Mouse (Mus musculus) embryonic stem cell, embryonic (primary cell): ENCODE data around the gene Gm49510.

ENCODE experiments used
- CTCF ChIA-PET, 4 experiments: fragments of 300-600 bp in 2 of 4; fragments of 350-600 bp in 2 of 4; sonication (Branson Sonifier 250); formaldehyde crosslinking; loops; one replicate each; lab custom pipeline; 2022; ENCODE audit warnings: inconsistent platforms in 2 of 4; lab: Charles Lee
- POLR2A ChIA-PET, 4 experiments: fragments of 300-600 bp in 2 of 4; fragments of 350-600 bp in 2 of 4; sonication (Branson Sonifier 250); formaldehyde crosslinking; loops; one replicate each; lab custom pipeline; 2022; ENCODE audit warnings: antibody characterized with exemption in 4 of 4, inconsistent platforms in 1 of 4; lab: Charles Lee

Gm49510 gene

DNA sequence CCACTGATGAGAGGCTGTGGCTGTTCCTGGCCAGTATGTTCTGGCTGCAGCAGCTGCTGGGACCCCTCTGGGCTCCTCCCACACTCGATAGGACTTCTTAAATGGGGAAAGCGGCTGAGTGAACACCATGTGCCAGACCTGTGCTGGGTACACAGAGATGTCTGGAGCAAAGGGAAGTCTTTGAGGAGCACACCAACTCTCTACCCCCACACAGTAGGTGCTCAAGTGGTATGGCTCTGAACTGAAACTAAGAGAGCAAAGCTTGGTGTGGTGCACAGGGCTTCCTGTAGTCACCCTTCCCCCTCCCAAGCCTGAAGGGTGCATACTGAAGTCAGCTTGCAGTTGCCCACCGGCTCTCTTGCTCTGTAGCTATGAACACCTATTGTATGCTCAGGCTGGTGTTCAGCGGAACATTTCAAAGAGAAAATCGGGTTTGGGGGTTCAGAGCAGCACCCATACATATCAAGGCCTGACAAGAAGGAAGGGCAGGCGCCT is 913 bp upstream of the Gm49510 start:
- POLR2A ChIA-PET, result interaction anchor here (0.6 to 13.5 kb wide), 22 partner anchors 9 to 492 kb away, joined by 3 to 130 read pairs (median 5); partner anchors contain the start of genes Gga1 (in 2 of the 4), Pdxp (in 2 of the 4) and Mpst (in 1 of the 4)
- CTCF ChIA-PET, result interaction anchor here in 3 of 4 experiments (0.9 to 7.2 kb wide), 7 partner anchors 8 to 17 kb away, joined by 3 to 129 read pairs (median 3); partner anchors contain the start of gene Pdxp (in 2 of the 3)

DNA sequence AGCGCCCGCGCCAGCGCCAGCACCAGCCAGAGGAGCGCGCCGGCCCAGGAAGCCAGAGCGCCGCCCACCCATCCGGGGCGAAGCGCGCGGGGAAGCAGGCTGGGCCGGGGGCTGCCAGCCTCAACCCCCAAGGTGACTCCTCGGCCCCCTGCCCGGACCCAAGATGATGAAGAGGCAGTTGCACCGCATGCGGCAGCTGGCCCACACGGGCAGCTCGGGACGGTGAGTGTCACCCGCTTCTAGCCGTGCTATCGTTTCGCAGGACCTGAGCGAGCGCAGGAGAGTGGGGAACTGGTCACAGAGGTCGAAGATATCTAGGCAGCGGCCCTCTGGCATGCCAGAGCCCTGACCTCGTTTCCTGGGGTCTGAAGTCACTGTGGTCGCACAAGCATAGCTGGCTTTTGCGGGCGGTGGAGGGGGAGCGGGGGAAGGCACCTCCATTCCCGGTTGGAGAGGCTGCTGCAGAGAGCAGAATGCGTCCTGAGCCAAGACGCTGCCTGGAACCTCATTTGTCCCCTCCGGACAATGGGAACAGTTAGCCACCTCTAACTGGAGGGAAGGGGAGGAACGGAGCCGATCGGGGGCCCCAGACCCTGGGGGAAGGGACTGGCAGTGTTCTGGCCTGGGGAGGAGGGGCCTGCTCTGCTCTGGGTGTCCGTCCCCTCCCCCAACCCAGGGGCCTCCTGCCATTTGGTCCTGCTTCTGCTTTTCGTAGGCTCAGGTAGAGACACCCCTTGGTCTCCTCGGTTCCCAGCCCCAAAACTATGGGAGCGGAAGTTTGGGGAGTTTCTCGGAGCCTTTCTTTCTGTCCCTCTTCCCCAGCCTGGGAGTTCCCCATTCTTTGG is 495 bp downstream of the Gm49510 start, which contains the start of gene Sh3bp1:
Gene Sh3bp1 (plus strand): TSS at position 29 of the 845 bp plus-strand sequence.
- ChIA-PET CTCF (interaction anchor here in 3 of 4 experiments (0.6 to 7.2 kb wide), 11 partner anchors 12 to 227 kb away, joined by 3 to 129 read pairs (median 8); partner anchors contain the start of genes Pdxp (in 2 of the 3) and Gga1 (in 1 of the 3)), POLR2A (interaction anchor here in 3 of 4 experiments (0.6 to 13.5 kb wide), 18 partner anchors 8 to 537 kb away, joined by 3 to 130 read pairs (median 3); partner anchors contain the start of genes Gga1 (in 2 of the 3), Pdxp (in 2 of the 3) and Nol12 (in 1 of the 3))

DNA sequence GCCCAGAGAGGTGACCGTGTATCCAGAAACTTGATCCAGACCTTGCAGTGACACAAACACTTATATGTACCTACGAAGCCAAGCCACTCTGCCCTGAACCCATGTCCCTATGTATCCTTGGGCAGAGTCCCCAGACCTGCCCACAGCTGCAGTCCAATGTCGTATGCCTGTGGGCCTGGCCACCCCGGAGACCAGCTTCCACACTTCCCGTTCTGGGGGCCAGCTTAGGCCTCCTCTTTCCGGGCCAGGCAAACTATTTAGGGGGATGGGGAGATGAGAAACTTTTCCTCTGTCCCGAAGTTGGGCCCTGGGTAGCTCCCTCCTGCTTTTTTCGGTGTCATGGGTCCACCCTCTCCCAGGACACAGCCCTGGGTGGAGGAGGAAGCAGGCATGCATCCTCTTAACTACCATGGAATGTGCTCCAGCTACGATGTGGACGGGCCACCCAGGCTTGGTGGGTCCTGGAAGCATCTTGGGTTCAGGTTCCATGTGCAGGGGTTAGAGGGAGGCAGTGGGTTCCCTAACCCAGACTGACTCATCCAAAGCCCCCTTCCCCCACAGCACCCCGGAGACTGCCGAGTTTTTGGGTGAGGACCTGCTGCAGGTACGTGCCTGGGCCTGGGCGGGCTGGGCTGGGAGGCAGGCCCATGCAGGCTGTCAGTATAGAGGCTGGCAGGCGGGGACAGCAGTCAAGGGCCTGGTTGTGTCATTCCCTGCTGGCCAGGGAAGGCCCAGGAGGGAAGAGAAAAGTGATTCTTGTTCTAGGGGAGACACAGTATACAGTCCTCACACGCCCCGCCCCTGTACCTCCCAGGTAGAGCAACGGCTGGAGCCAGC is 1.3 kb downstream of the Gm49510 start:
- CTCF ChIA-PET, result interaction anchor here (0.5 to 7.2 kb wide), 23 partner anchors 8 to 282 kb away, joined by 3 to 129 read pairs (median 4); partner anchors contain the start of genes Pdxp (in 2 of the 4), Gga1 (in 1 of the 4), Lgals2 (in 1 of the 4) and Nol12 (in 1 of the 4)
- POLR2A ChIA-PET, result interaction anchor here in 3 of 4 experiments (0.7 to 13.5 kb wide), 22 partner anchors 9 to 536 kb away, joined by 3 to 130 read pairs (median 4); partner anchors contain the start of genes Gga1 (in 2 of the 3), Pdxp (in 2 of the 3) and Nol12 (in 1 of the 3)

DNA sequence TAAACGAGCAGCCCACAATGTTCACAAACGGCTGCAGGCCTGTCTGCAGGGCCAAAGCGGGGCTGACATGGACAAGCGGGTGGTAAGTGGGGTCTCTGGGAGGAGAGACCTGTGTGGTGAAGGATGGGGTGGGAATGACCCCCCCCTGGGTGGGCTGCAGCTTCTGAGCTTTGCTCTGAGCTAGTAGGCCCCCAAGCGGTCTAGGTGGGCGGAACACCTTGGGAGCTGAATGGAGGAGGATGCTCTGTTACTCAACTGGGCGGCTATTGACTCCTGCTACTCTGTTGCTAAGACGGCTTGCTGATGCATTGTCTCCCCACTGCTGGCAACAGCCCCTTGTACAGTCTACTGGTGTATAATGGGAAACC is 1.9 kb downstream of the Gm49510 start:
- POLR2A ChIA-PET, result interaction anchor here in 3 of 4 experiments (0.7 to 13.5 kb wide), 19 partner anchors 9 to 261 kb away, joined by 3 to 130 read pairs (median 4); partner anchors contain the start of genes Pdxp (in 3 of the 3), Nol12 (in 2 of the 3) and Gga1 (in 1 of the 3)
- CTCF ChIA-PET, result interaction anchor here (0.5 to 7.2 kb wide), 26 partner anchors 9 to 282 kb away, joined by 3 to 129 read pairs (median 4); partner anchors contain the start of genes Nol12 (in 2 of the 4), Pdxp (in 2 of the 4), Gga1 (in 1 of the 4) and Lgals2 (in 1 of the 4)

DNA sequence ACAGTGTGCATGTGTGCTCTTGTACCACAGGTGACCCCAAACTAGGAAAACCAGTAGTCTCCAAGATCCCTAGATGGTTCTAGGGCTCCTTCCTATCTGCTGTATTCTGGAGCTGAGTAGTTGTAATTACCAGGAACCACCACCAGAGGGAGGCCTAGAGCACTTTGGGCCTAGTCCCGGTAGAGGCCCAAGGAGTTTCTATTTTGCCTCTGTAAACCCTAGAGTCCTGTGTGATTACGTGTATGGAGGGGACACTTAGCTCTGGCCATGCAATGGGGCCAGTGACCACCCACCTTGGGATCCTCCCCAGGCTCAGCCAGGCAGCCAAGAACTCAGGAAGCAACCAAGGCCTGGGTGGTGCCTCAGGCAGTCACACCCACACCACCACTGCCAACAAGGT is 3.8 kb downstream of the Gm49510 start:
- CTCF ChIA-PET, result interaction anchor here (0.5 to 7.2 kb wide), 56 partner anchors 9 to 327 kb away, joined by 3 to 129 read pairs (median 4); partner anchors contain the start of genes Nol12 (in 2 of the 4), Pdxp (in 2 of the 4), Eif3l (in 1 of the 4) and Gga1 (in 1 of the 4)

DNA sequence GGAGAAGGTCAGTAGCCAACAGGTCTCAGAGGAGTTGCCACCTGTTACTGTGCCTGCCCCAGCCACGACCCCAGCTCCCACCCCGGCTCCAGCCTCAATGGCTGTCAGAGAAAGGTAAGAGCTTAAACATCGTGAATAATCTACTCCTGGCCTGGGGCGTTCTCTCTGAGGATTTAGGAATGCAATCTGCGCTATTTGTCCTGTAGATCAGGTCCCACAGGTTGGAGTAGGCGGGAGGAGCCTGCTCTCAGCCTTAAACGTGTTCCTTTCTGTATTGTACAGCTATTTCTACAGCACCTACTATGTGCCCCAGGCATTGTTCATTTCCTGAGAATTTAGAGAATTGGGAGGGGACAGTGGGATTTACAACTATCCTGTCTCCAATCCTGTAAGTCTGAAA is 8.9 kb downstream of the Gm49510 start:
- ChIA-PET POLR2A (interaction anchor here in 2 of 4 experiments (1.2 to 1.3 kb wide), 2 partner anchors 9 to 27 kb away, joined by 3 read pairs; partner anchors contain the start of gene Nol12 (in 1 of the 2)), CTCF (no interaction called here)

More for the DNA sequence above, 3.8 kb downstream of the Gm49510 start:
- POLR2A ChIA-PET, result interaction anchor here (0.5 to 13.5 kb wide), 19 partner anchors 8 to 932 kb away, joined by 3 to 130 read pairs (median 3); partner anchors contain the start of gene Pdxp (in 3 of the 4)

DNA sequence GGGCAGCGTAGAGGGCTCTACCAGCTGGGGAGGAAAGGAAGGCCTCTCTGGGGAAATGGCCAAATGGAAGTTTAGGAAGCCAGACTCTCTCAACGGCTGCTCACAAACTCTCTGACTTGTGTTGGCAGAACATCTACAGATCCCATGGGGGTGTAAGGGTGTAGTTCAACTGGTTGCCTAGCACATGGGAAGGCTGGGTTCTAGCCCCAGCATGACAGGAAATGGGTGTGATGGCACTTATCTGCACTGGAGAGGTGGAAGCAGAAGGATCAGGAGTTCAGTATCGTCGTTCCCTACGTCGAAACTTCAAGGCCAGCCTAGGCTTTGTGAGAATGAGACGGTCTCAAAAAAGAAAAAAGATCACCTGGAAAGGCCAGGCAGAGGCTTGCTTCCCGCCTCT is 9.5 kb downstream of the Gm49510 start:
- ChIA-PET CTCF (interaction anchor here in 1 of 4 experiments (1.2 kb wide), 1 partner anchor 23 kb away, joined by 3 read pairs; no protein-coding TSS in a partner anchor), POLR2A (interaction anchor here in 2 of 4 experiments (1.2 to 1.3 kb wide), 2 partner anchors 10 to 26 kb away, joined by 3 read pairs; partner anchors contain the start of gene Nol12 (in 1 of the 2))

DNA sequence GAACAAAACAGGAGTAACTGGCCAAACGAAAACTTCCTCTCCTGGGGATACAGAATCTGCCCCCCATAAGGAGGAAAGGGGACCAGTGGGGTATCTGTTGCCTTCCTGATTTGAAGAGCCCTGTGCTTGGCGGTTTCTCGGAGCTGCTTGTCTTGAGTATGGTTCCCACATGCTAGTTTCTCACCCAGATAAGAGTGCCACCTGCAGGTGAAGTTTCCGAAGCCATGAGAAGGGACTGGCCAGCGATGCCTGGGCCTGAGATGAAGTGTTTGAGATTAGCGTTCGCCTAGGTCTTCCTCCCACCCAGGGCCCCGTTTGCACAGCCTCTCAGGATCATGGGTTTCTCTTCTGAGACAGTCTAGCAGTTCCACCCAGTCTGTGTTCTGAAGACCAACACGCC is 12.6 kb downstream of the Gm49510 start:
- ChIA-PET CTCF (interaction anchor here (0.6 to 7.3 kb wide), 20 partner anchors 9 to 350 kb away, joined by 3 to 129 read pairs (median 4); partner anchors contain the start of genes Gga1 (in 1 of the 4), Gm49510 (in 1 of the 4), Lgals1 (in 1 of the 4) and Sh3bp1 (in 1 of the 4)), POLR2A (interaction anchor here (0.8 to 8.5 kb wide), 12 partner anchors 9 to 128 kb away, joined by 3 to 130 read pairs (median 4); partner anchors contain the start of genes Gm49510 (in 2 of the 4), Sh3bp1 (in 2 of the 4) and Lgals1 (in 1 of the 4))

DNA sequence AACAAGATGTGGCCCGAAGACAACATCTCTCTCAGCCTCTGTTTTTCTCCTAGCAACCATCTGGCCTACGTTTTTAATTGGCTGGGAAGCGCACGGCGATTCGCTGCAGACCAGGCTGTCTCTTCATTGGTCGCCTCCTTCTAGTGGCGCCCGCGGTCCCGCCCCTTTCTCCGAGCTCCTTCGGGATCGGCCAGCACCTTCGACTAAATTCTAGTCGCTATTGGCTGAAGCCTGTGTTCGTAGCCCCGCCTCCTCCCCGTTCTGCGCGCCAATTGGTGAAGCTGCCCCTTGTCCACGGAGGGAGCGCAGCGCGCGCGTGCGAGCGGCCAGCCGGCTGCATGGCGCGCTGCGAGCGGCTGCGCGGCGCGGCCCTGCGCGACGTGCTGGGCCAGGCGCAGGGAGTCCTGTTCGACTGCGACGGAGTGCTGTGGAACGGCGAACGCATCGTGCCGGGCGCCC is 14.2 kb downstream of the Gm49510 start, which contains the start of gene Pdxp:
Gene Pdxp (plus strand): TSS at position 288 of the 459 bp plus-strand sequence.
- POLR2A ChIA-PET, result interaction anchor here (0.6 to 8.5 kb wide), 55 partner anchors 8 to 503 kb away, joined by 3 to 130 read pairs (median 4); partner anchors contain the start of genes Nol12 (in 4 of the 4), Gm49510 (in 2 of the 4), H1f0 (in 2 of the 4) and Lgals1 (in 2 of the 4)
- CTCF ChIA-PET, result interaction anchor here in 3 of 4 experiments (0.5 to 7.3 kb wide), 39 partner anchors 8 to 1575 kb away, joined by 3 to 129 read pairs (median 5); partner anchors contain the start of genes Gm49510 (in 2 of the 3), 1700088E04Rik (in 1 of the 3), Ankrd54 (in 1 of the 3) and Eif3l (in 1 of the 3)

DNA sequence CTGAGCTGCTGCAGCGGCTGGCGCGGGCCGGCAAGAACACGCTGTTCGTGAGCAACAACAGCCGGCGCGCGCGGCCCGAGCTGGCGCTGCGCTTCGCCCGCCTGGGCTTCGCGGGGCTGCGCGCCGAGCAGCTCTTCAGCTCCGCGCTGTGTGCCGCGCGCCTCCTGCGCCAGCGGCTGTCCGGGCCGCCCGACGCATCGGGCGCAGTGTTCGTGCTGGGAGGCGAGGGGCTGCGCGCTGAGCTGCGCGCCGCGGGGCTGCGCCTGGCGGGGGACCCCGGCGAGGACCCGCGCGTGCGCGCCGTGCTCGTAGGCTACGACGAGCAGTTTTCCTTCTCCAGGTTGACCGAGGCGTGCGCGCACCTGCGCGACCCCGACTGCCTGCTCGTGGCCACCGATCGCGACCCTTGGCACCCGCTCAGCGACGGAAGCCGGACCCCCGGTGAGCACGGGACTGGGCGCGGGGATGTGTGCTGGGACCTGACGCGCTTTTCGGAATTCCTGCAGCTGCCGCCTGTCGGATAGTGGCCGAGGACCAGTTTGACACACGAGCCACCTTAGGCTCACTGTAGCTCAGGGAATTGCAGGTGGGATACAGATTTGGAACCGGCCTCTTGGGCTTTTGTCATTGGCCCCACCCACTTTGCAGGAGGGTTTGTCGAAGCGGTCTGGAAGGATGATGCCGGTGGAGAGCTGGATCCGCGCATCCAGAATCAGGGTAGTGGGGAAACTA is 14.8 kb downstream of the Gm49510 start:
- ChIA-PET POLR2A (interaction anchor here (0.6 to 8.5 kb wide), 62 partner anchors 8 to 523 kb away, joined by 3 to 130 read pairs (median 4); partner anchors contain the start of genes Nol12 (in 4 of the 4), Triobp (in 3 of the 4), Gm49510 (in 2 of the 4) and Lgals1 (in 2 of the 4)), CTCF (interaction anchor here (0.5 to 7.3 kb wide), 46 partner anchors 8 to 415 kb away, joined by 3 to 129 read pairs (median 6); partner anchors contain the start of genes Gm49510 (in 2 of the 4), Nol12 (in 2 of the 4), 1700088E04Rik (in 1 of the 4) and Ankrd54 (in 1 of the 4))

DNA sequence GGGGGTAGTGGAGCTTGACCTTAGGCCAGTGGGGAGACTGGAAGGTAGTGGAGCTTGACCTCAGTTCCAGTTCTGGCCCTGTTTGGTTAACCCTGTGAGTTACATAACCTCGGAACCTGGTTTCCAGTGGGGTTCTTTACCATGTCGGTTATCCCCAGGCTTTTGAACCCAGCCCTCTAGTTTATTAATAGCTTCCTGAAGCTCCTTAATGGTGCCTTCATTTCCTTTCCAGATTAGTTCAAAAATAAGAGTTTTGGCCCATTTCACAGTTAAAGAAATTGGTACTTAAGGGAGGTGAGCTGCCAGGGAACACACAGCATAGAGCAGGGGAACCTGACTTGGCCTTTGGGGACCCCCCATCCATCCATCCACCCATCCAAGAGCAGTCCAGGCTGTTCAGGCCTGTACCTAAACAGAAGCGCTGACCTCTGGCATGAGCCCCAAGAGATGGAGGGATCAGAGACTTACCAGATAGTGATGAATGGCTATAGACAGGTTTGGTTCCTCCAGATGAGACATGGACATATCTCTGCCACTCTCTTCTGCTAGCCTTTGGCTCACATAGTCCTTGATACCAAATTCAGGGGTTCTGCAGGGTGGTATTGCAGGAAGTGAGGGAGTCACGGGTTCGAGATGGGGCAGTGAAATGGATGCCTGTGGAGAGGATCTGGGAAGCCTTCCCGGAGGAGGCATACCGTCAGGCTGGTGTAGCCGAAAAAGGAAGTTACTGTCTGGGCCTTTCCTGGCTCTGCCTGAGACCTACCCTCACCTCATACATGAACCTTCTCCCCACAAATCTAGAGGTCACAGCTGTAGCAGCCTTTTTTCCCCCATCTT is 15.6 kb downstream of the Gm49510 start:
- ChIA-PET POLR2A (interaction anchor here (0.5 to 8.5 kb wide), 61 partner anchors 8 to 1620 kb away, joined by 3 to 130 read pairs (median 4); partner anchors contain the start of genes Nol12 (in 3 of the 4), Triobp (in 3 of the 4), Gm49510 (in 2 of the 4) and Lgals1 (in 2 of the 4)), CTCF (interaction anchor here (0.5 to 7.3 kb wide), 76 partner anchors 9 to 1063 kb away, joined by 3 to 129 read pairs (median 6); partner anchors contain the start of genes Nol12 (in 4 of the 4), Gm49510 (in 2 of the 4), H1f0 (in 1 of the 4) and Lgals1 (in 1 of the 4))

DNA sequence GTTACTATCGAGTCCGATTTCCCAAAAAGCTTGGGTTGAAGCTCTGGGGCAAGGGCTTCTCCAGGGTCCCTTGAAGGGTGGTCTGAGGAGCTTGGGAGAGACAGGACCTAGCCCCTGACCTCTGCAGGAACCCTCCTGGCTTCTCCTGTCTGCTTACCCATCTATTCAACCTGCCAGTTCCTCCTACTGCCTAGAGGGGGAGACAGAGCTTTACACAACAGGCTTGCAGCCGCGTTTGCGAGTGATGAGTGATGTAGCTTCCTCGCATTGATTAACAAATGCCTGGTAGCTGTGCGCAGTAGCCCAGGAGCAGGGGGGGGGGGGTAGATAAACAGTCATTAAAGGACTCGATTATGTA is 16.2 kb downstream of the Gm49510 start:
- ChIA-PET CTCF (interaction anchor here (0.5 to 7.3 kb wide), 84 partner anchors 8 to 1063 kb away, joined by 3 to 129 read pairs (median 5); partner anchors contain the start of genes Nol12 (in 4 of the 4), Triobp (in 3 of the 4), Gm49510 (in 2 of the 4) and Lgals1 (in 2 of the 4)), POLR2A (interaction anchor here (0.6 to 8.5 kb wide), 47 partner anchors 8 to 1619 kb away, joined by 3 to 130 read pairs (median 5); partner anchors contain the start of genes Triobp (in 3 of the 4), Gm49510 (in 2 of the 4), Lgals1 (in 2 of the 4) and Nol12 (in 2 of the 4))

DNA sequence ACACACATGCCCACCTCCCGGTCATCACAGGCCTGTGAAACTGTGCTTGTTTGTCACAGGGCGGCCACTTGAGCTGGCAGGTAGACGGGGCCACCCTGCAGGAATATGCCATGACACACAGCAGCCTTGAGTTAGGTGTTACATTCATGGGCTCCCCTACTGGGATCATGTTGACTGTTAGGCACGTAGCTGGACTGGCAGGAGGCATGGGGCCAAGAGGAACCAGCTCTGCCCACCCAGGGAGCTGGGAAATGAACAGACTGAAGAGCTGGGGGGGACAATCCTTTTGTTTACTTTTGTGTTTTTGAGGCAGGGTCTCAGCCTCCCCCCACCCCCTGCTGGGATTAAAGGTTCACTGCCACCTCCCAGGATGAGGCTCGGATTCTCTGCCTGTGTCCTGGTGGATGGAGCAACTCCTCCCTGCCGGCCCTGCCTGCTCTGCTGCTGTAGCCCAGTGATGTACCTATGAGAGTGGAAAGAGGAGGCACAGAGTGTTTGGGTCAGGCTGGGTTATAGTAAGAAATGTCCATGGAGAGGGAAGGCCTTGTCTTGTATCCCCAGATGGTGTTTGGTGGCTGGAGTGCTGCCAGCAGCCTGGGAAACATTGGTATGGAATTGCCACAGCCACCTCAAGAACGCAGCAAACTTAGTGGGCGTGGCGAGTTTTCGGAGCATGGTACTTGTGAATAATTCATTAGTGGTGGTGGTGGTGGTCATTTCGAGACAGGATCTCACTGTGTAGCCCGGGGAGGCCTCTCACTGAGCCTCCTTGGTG is 16.8 kb downstream of the Gm49510 start:
- POLR2A ChIA-PET, result interaction anchor here (0.6 to 8.5 kb wide), 49 partner anchors 8 to 1619 kb away, joined by 3 to 130 read pairs (median 4); partner anchors contain the start of genes Triobp (in 3 of the 4), Gm49510 (in 2 of the 4), Lgals1 (in 2 of the 4) and Nol12 (in 2 of the 4)
- CTCF ChIA-PET, result interaction anchor here (0.6 to 7.3 kb wide), 80 partner anchors 8 to 676 kb away, joined by 3 to 129 read pairs (median 6); partner anchors contain the start of genes Nol12 (in 4 of the 4), Triobp (in 3 of the 4), Gm49510 (in 2 of the 4) and Lgals1 (in 2 of the 4)
